Mouse (Mus musculus) heart, embryonic 13.5 days (tissue): ENCODE measurements at regions not wholly inside any gene's neighbourhood (a gene's known extent, or its start where the extent isn't known, plus 50 kb on each side); places are given as distances from the start of the nearest gene placed in this dataset.

ENCODE experiments used
- ATAC-seq: fragments of 200-750 bp; cut with Nextera tagmentation; 2 replicates; pipeline ENCODE4 v1.8.0; 2017; ENCODE audit warnings: moderate TSS enrichment; ENCODE audit not compliant: insufficient number of reproducible peaks, low FRiP score, low TSS enrichment; ENCODE audit errors: extremely low read depth
- H3K27ac ChIP-seq: fragments of 300-500 bp; sonication (generic); replicated peaks from 2 replicates; pipeline ENCODE4 v1.5.1; 2015; ENCODE audit warnings: moderate library complexity, mild to moderate bottlenecking, inconsistent platforms
- H3K27me3 ChIP-seq: fragments of 300-500 bp; sonication (generic); replicated peaks from 2 replicates; pipeline ENCODE4 v1.6.1; 2015; ENCODE audit warnings: mild to moderate bottlenecking, inconsistent platforms
- H3K36me3 ChIP-seq: fragments of 300-500 bp; sonication (generic); 2 replicates; pipeline ENCODE4 v1.6.1; 2015; ENCODE audit warnings: mild to moderate bottlenecking, inconsistent platforms
- H3K4me1 ChIP-seq: fragments of 300-500 bp; sonication (generic); 2 replicates; pipeline ENCODE4 v1.6.1; 2015; ENCODE audit warnings: inconsistent platforms
- H3K4me2 ChIP-seq: fragments of 300-500 bp; sonication (generic); 2 replicates; pipeline ENCODE4 v1.6.1; 2015; ENCODE audit warnings: inconsistent platforms, mild to moderate bottlenecking, moderate library complexity
- H3K4me3 ChIP-seq: fragments of 300-500 bp; sonication (generic); 2 replicates; pipeline ENCODE4 v1.5.1; 2015; ENCODE audit warnings: moderate library complexity, mild to moderate bottlenecking, inconsistent platforms
- H3K9ac ChIP-seq: fragments of 300-500 bp; sonication (generic); 2 replicates; pipeline ENCODE4 v1.6.1; 2015; ENCODE audit warnings: inconsistent platforms, mild to moderate bottlenecking, moderate library complexity
- H3K9me3 ChIP-seq: fragments of 300-500 bp; sonication (generic); 2 replicates; pipeline ENCODE4 v1.6.1; 2016; ENCODE audit warnings: inconsistent platforms
- WGBS: fragments of 180-500 bp; shearing (Covaris S2); methylation state at CpG from one replicate; pipeline ENCODE4 v1.1.7; 2015; ENCODE audit warnings: mixed read lengths; 5-methylcytosine and 5-hydroxymethylcytosine counted together

DNA sequence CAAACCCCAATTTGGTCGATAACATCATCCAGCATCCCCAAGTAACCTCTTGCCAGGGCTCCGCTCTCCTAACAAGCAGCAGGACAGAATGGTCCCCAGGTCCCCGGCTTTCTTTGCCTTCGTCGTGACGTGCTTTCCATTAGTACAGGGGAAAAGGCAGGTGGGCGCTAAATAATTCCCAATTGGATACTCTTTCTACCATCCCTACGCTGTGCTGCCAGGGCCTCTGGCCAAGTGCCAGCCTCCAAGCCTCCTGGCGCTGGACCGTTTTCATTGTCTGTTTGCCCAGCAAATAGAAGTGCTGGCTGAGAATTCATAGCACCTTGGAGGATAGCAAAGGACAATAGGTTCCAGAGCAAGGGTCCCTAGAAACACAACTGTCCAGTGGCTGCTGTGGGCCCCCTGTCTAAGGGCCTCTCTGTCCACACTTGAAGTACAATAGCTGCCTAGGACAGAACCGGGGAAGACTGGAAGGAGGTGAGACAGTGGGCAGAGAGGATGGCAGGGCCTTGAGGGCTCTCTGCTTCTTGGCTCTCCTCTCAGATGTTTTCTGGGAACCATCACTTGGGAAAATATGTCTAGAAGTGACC is 298.9 kb downstream of the Bcor start:
- H3K36me3 ChIP-seq, result no peaks in the 10 kb centered on the region
- no peak overlapping the region for H3K27ac ChIP-seq
- H3K9me3 ChIP-seq, result no peaks in the 10 kb centered on the region
- WGBS, result 43% methylated on average over 11 of the region's 11 CpGs
- peaks cover 28% of the 10 kb centered on the region for H3K4me1 ChIP-seq
- H3K27me3 ChIP-seq, result peaks cover 86% of the 10 kb centered on the region
- H3K9ac ChIP-seq, result no peak overlapping the region
- H3K4me2 ChIP-seq, result no peak overlapping the region
- H3K4me3 ChIP-seq, result no peak overlapping the region
- no peak for ATAC-seq

DNA sequence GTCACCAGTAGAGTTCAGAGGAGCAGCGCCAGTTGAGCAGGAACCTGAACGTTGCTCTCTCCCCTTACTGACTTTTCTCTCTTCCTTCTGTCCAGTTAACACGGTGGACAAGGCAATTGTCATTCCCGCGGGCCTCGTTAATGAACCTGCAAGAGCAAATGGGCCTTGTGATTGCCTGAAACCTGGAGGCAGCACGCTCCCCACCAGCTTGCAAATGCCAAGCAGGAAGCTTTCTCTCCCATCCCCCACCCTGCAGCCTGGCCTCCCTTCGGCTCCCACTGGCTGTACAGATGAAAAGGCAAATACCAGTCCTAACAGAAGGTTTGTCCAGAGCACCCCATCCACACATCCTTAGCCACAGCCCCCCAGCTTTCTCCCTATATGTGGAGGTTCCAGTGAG is 298.3 kb downstream of the Bcor start:
- 22% methylated on average over 8 of the region's 8 CpGs for WGBS
- ATAC-seq, result no peak
- H3K27me3 ChIP-seq, result peaks cover 81% of the 10 kb centered on the region

DNA sequence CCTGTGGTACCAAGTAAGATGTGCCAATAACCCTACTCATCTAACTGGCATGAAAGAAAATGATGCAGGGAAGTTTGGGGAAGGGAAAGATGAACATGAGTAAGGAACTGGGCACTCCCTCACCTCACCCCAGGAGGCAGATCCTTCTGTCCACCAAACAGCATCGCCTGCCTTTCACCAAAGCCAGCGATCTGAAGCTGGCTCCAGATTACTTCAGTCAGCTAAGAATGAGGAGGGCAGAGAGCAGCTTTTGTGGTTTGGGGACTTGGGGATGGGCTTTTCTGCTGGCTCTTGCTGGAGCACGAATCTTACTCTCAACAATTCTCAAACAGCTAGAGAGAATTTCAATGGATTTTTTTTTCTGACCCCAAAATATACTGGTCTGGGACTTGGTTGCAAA is 297.0 kb downstream of the Bcor start:
- H3K27ac ChIP-seq, result peak overlapping the region; percentile 36; the same call in 1 of the 2 replicates
- no peaks in the 10 kb centered on the region for H3K36me3 ChIP-seq

More for the DNA sequence above, 298.3 kb downstream of the Bcor start:
- Histone ChIP-seq H3K9me3 (no peaks in the 10 kb centered on the region), H3K27ac (no peak overlapping the region), H3K9ac (0 out of 2 replicates have a peak overlapping the region, but pooled peaks have one; percentile 1), H3K4me1 (peaks cover 28% of the 10 kb centered on the region), H3K4me2 (no peak overlapping the region), H3K36me3 (no peaks in the 10 kb centered on the region), H3K4me3 (no peak overlapping the region)

DNA sequence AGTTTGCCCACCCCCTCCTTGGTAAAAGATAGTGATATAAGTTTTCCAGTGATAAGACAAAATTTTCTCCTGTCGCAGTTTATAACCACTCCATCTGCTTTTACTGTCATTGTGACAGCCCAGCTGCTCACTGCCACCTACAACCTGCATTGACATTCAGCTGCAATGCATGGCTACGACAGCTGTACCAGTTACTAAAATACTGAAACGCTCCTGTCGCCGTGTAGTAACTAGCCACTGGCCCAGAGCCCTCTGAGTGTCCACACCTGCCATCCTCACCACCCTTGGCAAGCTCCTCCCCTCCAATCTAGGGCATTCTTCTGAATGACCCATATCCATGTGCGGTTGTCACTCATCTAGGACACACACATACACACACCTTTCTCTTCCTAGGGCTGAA is 286.2 kb downstream of the Bcor start:
- peaks cover 15% of the 10 kb centered on the region for H3K27me3 ChIP-seq
- ATAC-seq, result no peak
- no peak overlapping the region for H3K4me2 ChIP-seq
- no peak overlapping the region for H3K27ac ChIP-seq
- 56% methylated on average over 6 of the region's 6 CpGs for WGBS
- no peak overlapping the region for H3K4me3 ChIP-seq
- H3K9ac ChIP-seq, result no peak overlapping the region
- H3K4me1 ChIP-seq, result peaks cover 9% of the 10 kb centered on the region; the same call in 1 of the 2 replicates
- H3K9me3 ChIP-seq, result peaks cover 3% of the 10 kb centered on the region; the same call in 1 of the 2 replicates
- H3K36me3 ChIP-seq, result no peaks in the 10 kb centered on the region

More for the DNA sequence above, 297.0 kb downstream of the Bcor start:
- Histone ChIP-seq H3K9ac (no peak overlapping the region), H3K9me3 (no peaks in the 10 kb centered on the region), H3K4me2 (no peak overlapping the region), H3K4me1 (peaks cover 28% of the 10 kb centered on the region), H3K4me3 (no peak overlapping the region), H3K27me3 (peaks cover 69% of the 10 kb centered on the region)
- ATAC-seq, result no peak
- WGBS, result 30% methylated on average over 3 of the region's 3 CpGs

DNA sequence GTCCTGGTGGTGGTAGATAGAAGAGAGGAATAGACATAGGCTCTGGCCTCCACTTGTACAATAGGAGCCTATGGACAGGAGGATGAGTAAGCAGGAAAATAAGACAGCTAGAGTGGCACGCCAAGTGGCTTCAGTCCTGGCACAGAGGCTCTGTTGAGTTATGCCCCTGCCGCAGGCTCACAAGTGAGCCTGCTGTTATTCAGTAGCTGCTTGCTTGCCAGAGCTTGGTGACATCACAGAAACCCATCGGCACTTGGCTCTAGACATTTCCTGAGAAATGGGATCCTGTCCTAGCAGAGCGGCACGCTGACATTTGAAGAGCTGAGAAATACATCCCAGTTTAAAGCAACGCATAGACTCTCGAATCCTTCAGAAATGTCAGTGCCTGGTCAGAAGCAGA is 283.5 kb downstream of the Bcor start:
- Histone ChIP-seq H3K4me1 (peaks cover 9% of the 10 kb centered on the region; the same call in 1 of the 2 replicates), H3K9me3 (no peaks in the 10 kb centered on the region), H3K27ac (no peak overlapping the region), H3K36me3 (no peaks in the 10 kb centered on the region), H3K4me3 (no peak overlapping the region), H3K4me2 (no peak overlapping the region), H3K27me3 (peaks cover 17% of the 10 kb centered on the region), H3K9ac (no peak overlapping the region)
- 75% methylated on average over 7 of the region's 7 CpGs for WGBS
- ATAC-seq, result no peak

DNA sequence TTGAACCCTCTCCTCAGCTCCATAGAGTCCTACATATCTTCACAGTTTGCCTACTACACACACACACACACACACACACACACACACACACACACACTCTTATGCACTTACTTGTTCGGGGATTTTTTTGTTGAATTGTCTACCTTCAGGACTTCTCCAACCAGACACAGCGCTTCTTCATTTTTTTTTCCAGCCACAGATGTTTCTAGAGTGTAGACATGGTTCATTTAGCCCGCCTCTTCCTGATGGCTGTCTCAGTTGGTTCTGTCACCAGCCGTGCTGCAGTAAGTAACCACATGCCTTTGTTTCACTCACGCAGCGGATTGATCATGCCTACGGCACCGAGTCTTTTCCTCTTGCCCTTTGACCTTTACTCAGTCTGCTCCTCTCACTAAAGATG is 282.1 kb downstream of the Bcor start:
- H3K4me2 ChIP-seq, result no peak overlapping the region
- no peak for ATAC-seq
- no peak overlapping the region for H3K4me3 ChIP-seq
- no peaks in the 10 kb centered on the region for H3K9me3 ChIP-seq
- peaks cover 9% of the 10 kb centered on the region; the same call in 1 of the 2 replicates for H3K4me1 ChIP-seq
- WGBS, result 74% methylated on average over 8 of the region's 8 CpGs
- H3K36me3 ChIP-seq, result no peaks in the 10 kb centered on the region
- H3K9ac ChIP-seq, result no peak overlapping the region
- H3K27me3 ChIP-seq, result peaks cover 19% of the 10 kb centered on the region
- H3K27ac ChIP-seq, result no peak overlapping the region

DNA sequence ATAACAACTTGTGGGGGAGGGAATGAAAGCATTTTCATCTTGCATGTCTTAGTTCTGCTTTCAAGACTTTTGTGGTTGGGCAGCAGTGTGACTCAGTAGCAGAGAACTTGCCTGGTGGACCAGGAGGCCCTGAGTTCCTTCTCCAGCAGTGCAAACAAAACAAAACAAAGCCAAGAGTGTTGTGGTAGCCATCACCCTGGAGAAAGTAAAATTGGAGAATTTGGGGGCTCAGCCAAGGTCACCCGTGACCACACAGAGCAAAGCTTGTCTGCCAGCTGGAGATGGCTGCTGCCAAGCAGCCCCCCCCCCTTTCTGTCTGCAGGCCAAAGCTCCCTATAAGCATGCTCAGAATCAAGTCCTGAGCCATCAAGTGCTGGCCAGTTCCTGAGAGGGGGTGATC is 279.2 kb downstream of the Bcor start:
- WGBS, result 72% methylated on average over 1 of the region's 1 CpGs

DNA sequence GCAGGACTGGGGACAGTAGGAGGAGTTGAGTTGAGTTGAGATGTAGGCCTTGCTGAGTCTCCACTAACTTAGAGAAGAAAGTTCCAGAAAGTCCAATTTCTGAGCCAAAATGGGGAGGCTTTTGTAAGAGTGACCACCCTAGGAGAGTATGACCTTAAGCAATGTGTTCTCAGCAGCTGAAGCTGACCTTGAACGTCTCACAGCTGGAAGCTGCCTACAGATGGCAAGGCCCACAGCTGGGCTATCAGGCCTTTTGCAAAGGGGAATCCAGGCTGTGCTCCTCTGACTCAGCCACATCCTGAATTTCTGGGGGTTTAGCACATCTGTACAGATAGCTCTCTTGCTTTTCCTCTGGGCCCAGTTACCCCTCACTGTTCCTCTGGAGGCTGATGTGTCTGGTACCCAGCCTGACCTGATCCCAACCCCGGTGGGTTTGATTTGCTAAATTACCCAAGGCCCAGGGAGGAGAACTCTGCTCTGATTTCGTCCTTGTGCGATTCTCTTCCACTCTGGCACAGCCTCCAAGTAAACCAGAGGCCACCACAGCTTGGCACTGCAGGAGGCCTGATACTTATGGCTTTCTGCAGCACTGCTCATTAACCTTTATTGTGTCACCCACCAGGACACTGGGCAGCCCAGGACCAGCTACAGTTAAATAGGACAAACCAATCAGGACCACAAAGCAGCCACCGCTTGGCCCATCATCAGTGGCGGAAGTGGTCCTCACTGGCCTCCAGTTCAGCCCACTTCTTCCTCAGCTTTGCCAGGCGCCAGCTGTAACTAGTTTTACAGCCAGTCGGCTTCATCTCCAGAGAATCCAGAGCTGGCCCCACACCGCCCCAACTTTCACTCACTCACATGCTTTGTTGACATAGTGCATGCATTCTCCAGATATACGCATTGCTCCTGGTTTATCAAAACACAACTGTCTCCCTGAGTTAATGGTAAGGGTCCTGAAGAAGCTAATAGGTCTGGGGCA is 276.1 kb downstream of the Bcor start:
- peaks cover 57% of the 10 kb centered on the region for H3K27me3 ChIP-seq
- WGBS, result 68% methylated on average over 10 of the region's 10 CpGs

More for the DNA sequence above, 279.2 kb downstream of the Bcor start:
- Histone ChIP-seq H3K9me3 (no peaks in the 10 kb centered on the region), H3K9ac (no peak overlapping the region), H3K27ac (no peak overlapping the region), H3K4me2 (no peak overlapping the region), H3K4me1 (no peaks in the 10 kb centered on the region), H3K36me3 (no peaks in the 10 kb centered on the region), H3K4me3 (no peak overlapping the region), H3K27me3 (peaks cover 35% of the 10 kb centered on the region)
- ATAC-seq, result no peak

DNA sequence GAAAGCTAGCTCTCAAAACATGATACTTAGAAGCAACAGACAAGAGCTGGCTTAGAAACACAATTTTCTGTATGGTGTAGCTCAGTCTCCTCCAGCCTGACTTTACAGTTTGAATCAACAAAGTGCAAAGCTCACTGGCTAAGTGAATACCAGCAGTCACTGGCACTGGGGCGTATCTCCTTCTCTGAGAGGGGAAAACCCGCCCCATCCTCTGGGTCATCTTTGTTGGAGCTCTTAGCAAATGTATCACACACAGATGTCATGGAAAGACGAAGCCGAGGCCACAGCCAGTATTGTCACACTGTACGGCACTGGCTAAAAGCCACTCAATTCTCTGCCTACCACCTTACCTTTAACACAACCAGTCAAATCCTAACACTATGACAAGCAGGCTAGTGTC is 267.8 kb downstream of the Bcor start:
- 62% methylated on average over 5 of the region's 5 CpGs for WGBS
- H3K27ac ChIP-seq, result no peak overlapping the region

More for the DNA sequence above, 276.1 kb downstream of the Bcor start:
- no peak overlapping the region for H3K4me3 ChIP-seq
- H3K9me3 ChIP-seq, result no peaks in the 10 kb centered on the region
- H3K27ac ChIP-seq, result no peak overlapping the region
- no peaks in the 10 kb centered on the region for H3K4me1 ChIP-seq
- H3K36me3 ChIP-seq, result no peaks in the 10 kb centered on the region
- H3K4me2 ChIP-seq, result no peak overlapping the region
- no peak overlapping the region for H3K9ac ChIP-seq
- ATAC-seq, result no peak

DNA sequence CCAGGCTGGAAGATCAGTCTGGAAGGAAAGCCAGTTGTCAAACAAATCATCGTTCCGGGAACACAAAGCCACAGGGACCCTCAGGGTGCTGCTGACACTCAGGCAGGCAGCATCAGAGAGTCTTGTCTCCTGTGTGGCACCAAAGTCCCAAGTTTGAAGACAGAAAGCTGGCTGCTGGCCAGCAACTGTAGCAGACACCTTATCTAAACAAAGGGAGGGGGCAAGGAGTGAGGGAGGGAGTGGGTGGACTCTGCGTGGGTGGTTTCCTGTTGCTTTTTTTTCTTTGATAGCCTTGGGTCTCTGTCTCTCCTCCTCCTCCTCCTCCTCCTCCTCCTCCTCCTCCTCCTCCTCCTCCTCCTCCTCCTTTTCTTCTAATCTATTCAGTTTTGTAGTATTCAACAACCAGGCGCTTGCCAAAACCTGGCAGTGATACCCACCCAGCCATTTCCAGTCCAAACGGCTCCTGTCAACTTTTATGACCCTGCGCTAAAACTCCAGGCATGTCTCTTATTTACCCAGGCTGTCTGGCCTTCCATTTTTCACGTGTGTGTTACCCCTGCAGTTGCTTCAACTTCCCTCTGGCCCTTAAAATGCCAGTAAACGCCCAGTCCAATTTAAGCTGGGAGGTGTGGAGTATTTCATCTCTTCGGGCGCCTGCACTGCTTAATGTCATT is 266.4 kb downstream of the Bcor start:
- H3K9me3 ChIP-seq, result no peaks in the 10 kb centered on the region
- H3K27me3 ChIP-seq, result peaks cover 49% of the 10 kb centered on the region
- H3K27ac ChIP-seq, result peak overlapping the region; percentile 63
- no peak overlapping the region for H3K9ac ChIP-seq
- H3K4me1 ChIP-seq, result peaks cover 28% of the 10 kb centered on the region
- no peak for ATAC-seq
- no peak overlapping the region for H3K4me3 ChIP-seq
- H3K4me2 ChIP-seq, result no peak overlapping the region
- WGBS, result 15% methylated on average over 9 of the region's 10 CpGs
- H3K36me3 ChIP-seq, result no peaks in the 10 kb centered on the region

More for the DNA sequence above, 267.8 kb downstream of the Bcor start:
- Histone ChIP-seq H3K4me3 (no peak overlapping the region), H3K36me3 (no peaks in the 10 kb centered on the region), H3K4me1 (peaks cover 28% of the 10 kb centered on the region), H3K27me3 (peaks cover 46% of the 10 kb centered on the region), H3K9me3 (no peaks in the 10 kb centered on the region), H3K4me2 (no peak overlapping the region), H3K9ac (no peak overlapping the region)
- no peak for ATAC-seq

DNA sequence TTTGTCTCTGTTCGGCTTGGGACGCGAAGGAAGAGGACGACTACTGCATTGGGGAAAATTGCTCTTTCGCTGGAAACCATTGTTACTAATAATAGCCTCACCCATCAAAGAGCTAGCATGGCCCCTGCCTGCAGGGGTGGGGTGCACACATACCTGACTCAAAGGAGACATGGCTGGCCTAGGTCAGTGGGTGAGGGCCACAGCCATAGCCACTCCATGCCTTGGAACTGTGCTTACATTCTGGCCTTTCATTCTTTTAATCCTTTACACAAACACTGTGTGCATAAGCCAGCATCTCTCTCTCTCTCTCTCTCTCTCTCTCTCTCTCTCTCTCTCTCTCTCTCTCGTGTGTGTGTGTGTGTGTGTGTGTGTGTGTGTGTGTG is 265.9 kb downstream of the Bcor start:
- H3K27ac ChIP-seq, result peak overlapping the region; percentile 63
- H3K9me3 ChIP-seq, result no peaks in the 10 kb centered on the region
- no peak overlapping the region for H3K4me2 ChIP-seq
- peaks cover 28% of the 10 kb centered on the region for H3K4me1 ChIP-seq
- H3K27me3 ChIP-seq, result peaks cover 49% of the 10 kb centered on the region
- no peak overlapping the region for H3K4me3 ChIP-seq
- ATAC-seq, result no peak
- WGBS, result 28% methylated on average over 5 of the region's 6 CpGs
- H3K36me3 ChIP-seq, result no peaks in the 10 kb centered on the region
- no peak overlapping the region for H3K9ac ChIP-seq
